Mouse (Mus musculus) right cerebral cortex, postnatal 25 days (tissue): ENCODE data around the gene Myoc.

Source experiments
- DNase-seq: peaks from one replicate; pipeline ENCODE4 v3.0.0; 2022

The Myoc gene

GRCm38 (mm10) chr1:162658119-162658518 lies 19.2 kb downstream of the Myoc start, which contains the start of gene Myocos:
TSS of gene Myocos (minus strand) at chr1:162658219.
- no peak for DNase-seq

- DNase-seq = no peak
Observed at GRCm38 (mm10) chr1:162660276-162660860, 21.4 kb downstream of the Myoc start.

GRCm38 (mm10) chr1:162664826-162665475 lies 26.0 kb downstream of the Myoc start:
- DNase-seq = peak; percentile 52

- DNase-seq = no peak
Observed at GRCm38 (mm10) chr1:162665486-162666174, 26.7 kb downstream of the Myoc start.

GRCm38 (mm10) chr1:162693721-162694120 lies 54.8 kb downstream of the Myoc start:
- DNase-seq = no peak

- DNase-seq = no peak
Observed at GRCm38 (mm10) chr1:162697866-162698265, 58.9 kb downstream of the Myoc start.
